Comparison of ENCODE assay signal across 7 mouse cellular contexts in genomic region chr7:25284171-25284570, GRCm38 (mm10). TPM values are rescaled to one million over a fixed set of nuclear protein-coding genes. Genes with fewer than 3 reads are reported as not detected.
DNase-seq lines count a peak whose midpoint lies in the region; ATAC-seq and TF ChIP-seq lines count a peak whose summit lies in the region.

No protein-coding gene starts in this region.

- TF ChIP-seq CTCF in embryonic fibroblast, embryonic 13.5 days (IDR thresholded peaks at IDR 0.05; ENCODE audit: borderline replicate concordance, insufficient read depth, low read length), result no peak

- H3K27ac ChIP-seq in kidney, embryonic 14.5 days (ENCODE audit: low read depth, low read length), result 0 out of 2 replicates have a peak overlapping the region, but pooled peaks have one; percentile 30
- H3K27ac ChIP-seq in embryonic fibroblast, embryonic 13.5 days (ENCODE audit: insufficient read depth, low read length), result 0 out of 2 replicates have a peak overlapping the region, but pooled peaks have one; percentile 70
- H3K27ac ChIP-seq in hindbrain, embryonic 14.5 days, result peak overlapping the region; percentile 99; the same call in 1 of the 2 replicates
- peak overlapping the region; percentile 99 for H3K27ac ChIP-seq in midbrain, embryonic 14.5 days (replicated peaks; ENCODE audit: low read depth, low read length)

- TF ChIP-seq POLR2A in embryonic fibroblast, embryonic 13.5 days (IDR thresholded peaks at IDR 0.05; ENCODE audit: low read depth, low read length), result no peak

- DNase-seq in kidney, postnatal 14 days, result no peak
- DNase-seq in hindbrain, embryonic 14.5 days (ENCODE audit: low spot score), result no peak
- DNase-seq in midbrain, embryonic 14.5 days, result no peak
- no peak for DNase-seq in frontal cortex, postnatal 36 days (ENCODE audit: low spot score in 2 of 2)
- no peak for DNase-seq in left cerebral cortex, adult 9 months (ENCODE audit: low spot score in 2 of 2)

- H3K4me3 ChIP-seq in kidney, embryonic 14.5 days (ENCODE audit: low read length), result peak overlapping the region; percentile 74; the same call in 1 of the 2 replicates
- peak overlapping the region; percentile 95 for H3K4me3 ChIP-seq in embryonic fibroblast, embryonic 13.5 days (ENCODE audit: insufficient read depth, low read length)
- H3K4me3 ChIP-seq in hindbrain, embryonic 14.5 days (replicated peaks; ENCODE audit: low read length), result peak overlapping the region; percentile 82
- peak overlapping the region; percentile 77 for H3K4me3 ChIP-seq in midbrain, embryonic 14.5 days (replicated peaks; ENCODE audit: low read depth, low read length)

- peak overlapping the region; percentile 87 for H3K4me2 ChIP-seq in kidney, embryonic 14.5 days (replicated peaks; ENCODE audit: low read depth, low read length)
- peak overlapping the region; percentile 79 for H3K4me2 ChIP-seq in hindbrain, embryonic 14.5 days (replicated peaks)
- H3K4me2 ChIP-seq in midbrain, embryonic 14.5 days (ENCODE audit: low read length), result peak overlapping the region; percentile 83

- WGBS in kidney, embryonic 14.5 days, result 36% methylated on average over 2 of the region's 2 CpGs
- 66% methylated on average over 2 of the region's 2 CpGs for WGBS in hindbrain, embryonic 14.5 days
- 80% methylated on average over 2 of the region's 2 CpGs for WGBS in midbrain, embryonic 14.5 days

- no peaks in the 10 kb centered on the region for H3K27me3 ChIP-seq in kidney, embryonic 14.5 days (ENCODE audit: control insufficient read depth, insufficient read depth, low read length)
- no peaks in the 10 kb centered on the region for H3K27me3 ChIP-seq in hindbrain, embryonic 14.5 days (ENCODE audit: control insufficient read depth, insufficient read depth, low read length)
- H3K27me3 ChIP-seq in midbrain, embryonic 14.5 days (ENCODE audit: control insufficient read depth, insufficient read depth, low read length), result no peaks in the 10 kb centered on the region

- no peaks in the 10 kb centered on the region for H3K9me3 ChIP-seq in kidney, embryonic 14.5 days (ENCODE audit: control insufficient read depth, low read length)
- no peaks in the 10 kb centered on the region for H3K9me3 ChIP-seq in hindbrain, embryonic 14.5 days (ENCODE audit: control insufficient read depth, low read length)
- no peaks in the 10 kb centered on the region for H3K9me3 ChIP-seq in midbrain, embryonic 14.5 days (ENCODE audit: control insufficient read depth, low read length)

- peaks cover 39% of the 10 kb centered on the region for H3K4me1 ChIP-seq in kidney, embryonic 14.5 days (ENCODE audit: control insufficient read depth, insufficient read depth, low read length)
- H3K4me1 ChIP-seq in embryonic fibroblast, embryonic 13.5 days (ENCODE audit: control insufficient read depth, insufficient read depth, low read length), result peaks cover 16% of the 10 kb centered on the region; the same call in 1 of the 2 replicates
- H3K4me1 ChIP-seq in hindbrain, embryonic 14.5 days (replicated peaks; ENCODE audit: control insufficient read depth, insufficient read depth, low read length), result peaks cover 43% of the 10 kb centered on the region
- peaks cover 46% of the 10 kb centered on the region for H3K4me1 ChIP-seq in midbrain, embryonic 14.5 days (ENCODE audit: control insufficient read depth, insufficient read depth, low read length)

- peak overlapping the region; percentile 81; the same call in 1 of the 2 replicates for H3K9ac ChIP-seq in kidney, embryonic 14.5 days (ENCODE audit: low read depth, low read length)
- H3K9ac ChIP-seq in hindbrain, embryonic 14.5 days, result peak overlapping the region; percentile 80
- peak overlapping the region; percentile 78 for H3K9ac ChIP-seq in midbrain, embryonic 14.5 days (replicated peaks; ENCODE audit: low read length)

- peaks cover 46% of the 10 kb centered on the region for H3K36me3 ChIP-seq in kidney, embryonic 14.5 days (ENCODE audit: control insufficient read depth, insufficient read depth, low read length)
- peaks cover 46% of the 10 kb centered on the region for H3K36me3 ChIP-seq in hindbrain, embryonic 14.5 days (replicated peaks; ENCODE audit: control insufficient read depth, insufficient read depth)
- peaks cover 46% of the 10 kb centered on the region for H3K36me3 ChIP-seq in midbrain, embryonic 14.5 days (ENCODE audit: control insufficient read depth, insufficient read depth, low read length)

- no peak for ATAC-seq in kidney, embryonic 14.5 days (ENCODE audit: low FRiP score, low TSS enrichment)
- ATAC-seq in hindbrain, embryonic 14.5 days (ENCODE audit: low FRiP score), result no peak
- ATAC-seq in midbrain, embryonic 14.5 days (ENCODE audit: low FRiP score, low TSS enrichment), result no peak

RNA-seq across cellular contexts. Expression of gene Pafah1b3, which starts 13.6 kb away (rescaled TPM):
- polyA plus RNA-seq in kidney, embryonic 14.5 days (2014; fragmentation: Nextera tagmentation; extraction: Ambion mirVana), result 199 and 245 TPM in 2 replicates
- polyA plus RNA-seq in embryonic fibroblast, embryonic 13.5 days (2011; ENCODE audit: insufficient read length, low read depth, missing spikeins), result 46.2 and 48.8 TPM in 2 replicates
- 523 and 576 TPM in 2 replicates for polyA plus RNA-seq in hindbrain, embryonic 14.5 days (2014; fragmentation: Nextera tagmentation; extraction: Ambion mirVana)
- 630 and 836 TPM in 2 replicates for polyA plus RNA-seq in midbrain, embryonic 14.5 days (2014; fragmentation: Nextera tagmentation; extraction: Ambion mirVana)

RNA-seq across cellular contexts. Expression of gene Cic, which starts 16.7 kb away (rescaled TPM):
- polyA plus RNA-seq in kidney, embryonic 14.5 days (2014; fragmentation: Nextera tagmentation; extraction: Ambion mirVana), result 36.0 and 47.2 TPM in 2 replicates
- 138 and 152 TPM in 2 replicates for polyA plus RNA-seq in embryonic fibroblast, embryonic 13.5 days (2011; ENCODE audit: insufficient read length, low read depth, missing spikeins)
- 42.5 and 47.5 TPM in 2 replicates for polyA plus RNA-seq in hindbrain, embryonic 14.5 days (2014; fragmentation: Nextera tagmentation; extraction: Ambion mirVana)
- polyA plus RNA-seq in midbrain, embryonic 14.5 days (2014; fragmentation: Nextera tagmentation; extraction: Ambion mirVana), result 47.3 and 52.0 TPM in 2 replicates

RNA-seq across cellular contexts. Expression of gene Prr19, which starts 17.0 kb away (rescaled TPM):
- polyA plus RNA-seq in kidney, embryonic 14.5 days (2014; fragmentation: Nextera tagmentation; extraction: Ambion mirVana), result 0.67 and 0.69 TPM in 2 replicates
- not detected in 2 replicates for polyA plus RNA-seq in embryonic fibroblast, embryonic 13.5 days (2011; ENCODE audit: insufficient read length, low read depth, missing spikeins)
- 4.2 and 5.2 TPM in 2 replicates for polyA plus RNA-seq in hindbrain, embryonic 14.5 days (2014; fragmentation: Nextera tagmentation; extraction: Ambion mirVana)
- polyA plus RNA-seq in midbrain, embryonic 14.5 days (2014; fragmentation: Nextera tagmentation; extraction: Ambion mirVana), result 3.0 and 3.2 TPM in 2 replicates

RNA-seq across cellular contexts. Expression of gene Tmem145, which starts 21.7 kb away (rescaled TPM):
- 0.49 and 0.62 TPM in 2 replicates for polyA plus RNA-seq in kidney, embryonic 14.5 days (2014; fragmentation: Nextera tagmentation; extraction: Ambion mirVana)
- not detected in 2 replicates for polyA plus RNA-seq in embryonic fibroblast, embryonic 13.5 days (2011; ENCODE audit: insufficient read length, low read depth, missing spikeins)
- polyA plus RNA-seq in hindbrain, embryonic 14.5 days (2014; fragmentation: Nextera tagmentation; extraction: Ambion mirVana), result 74.9 and 81.2 TPM in 2 replicates
- 68.6 and 77.8 TPM in 2 replicates for polyA plus RNA-seq in midbrain, embryonic 14.5 days (2014; fragmentation: Nextera tagmentation; extraction: Ambion mirVana)

RNA-seq across cellular contexts. Expression of gene Megf8, which starts 32.8 kb away (rescaled TPM):
- 14.0 and 16.2 TPM in 2 replicates for polyA plus RNA-seq in kidney, embryonic 14.5 days (2014; fragmentation: Nextera tagmentation; extraction: Ambion mirVana)
- 32.9 and 38.3 TPM in 2 replicates for polyA plus RNA-seq in embryonic fibroblast, embryonic 13.5 days (2011; ENCODE audit: insufficient read length, low read depth, missing spikeins)
- polyA plus RNA-seq in hindbrain, embryonic 14.5 days (2014; fragmentation: Nextera tagmentation; extraction: Ambion mirVana), result 22.0 and 23.8 TPM in 2 replicates
- polyA plus RNA-seq in midbrain, embryonic 14.5 days (2014; fragmentation: Nextera tagmentation; extraction: Ambion mirVana), result 21.6 and 23.2 TPM in 2 replicates

Comparison
In these comparisons a context has a peak if more than half of its experiments do, and no peak if none do; other contexts are left out.
1. H3K27ac ChIP-seq: peak in every context shown above with its lines; median percentile 99 in hindbrain, embryonic 14.5 days; 99 in midbrain, embryonic 14.5 days; 70 in embryonic fibroblast, embryonic 13.5 days; 30 in kidney, embryonic 14.5 days.